8 mouse cellular contexts compared by ENCODE assay signal in genomic region chr19:16873942-16874861, GRCm38 (mm10). TPM values are rescaled to one million over a fixed set of nuclear protein-coding genes. Genes with fewer than 3 reads are reported as not detected.
A peak's percentile ranks its signal among the peaks of the same experiment; 100 is the strongest.
DNase-seq lines count a peak whose midpoint lies in the region; ATAC-seq and TF ChIP-seq lines count a peak whose summit lies in the region.

No protein-coding gene starts in this region.

- intact Hi-C loops in left cerebral cortex, postnatal 4 days (cut with DNase I) = no loop called here

- no peak overlapping the region for H3K9ac ChIP-seq in forebrain, postnatal 0 days
- no peak overlapping the region for H3K9ac ChIP-seq in limb, embryonic 15.5 days

- TF ChIP-seq CTCF in forebrain, postnatal 0 days (IDR thresholded peaks at IDR 0.05; ENCODE audit: low read depth) = no peak

- ATAC-seq in forebrain, postnatal 0 days = 0 out of 2 replicates have a peak, but pooled peaks have one; percentile 8
- ATAC-seq in limb, embryonic 15.5 days (ENCODE audit: insufficient number of reproducible peaks, low FRiP score, low TSS enrichment, low read depth) = no peak

- no peak overlapping the region for H3K27ac ChIP-seq in forebrain, postnatal 0 days (ENCODE audit: low read depth, low read length)
- no peak overlapping the region for H3K27ac ChIP-seq in limb, embryonic 15.5 days

- peaks cover 86% of the 10 kb centered on the region for H3K27me3 ChIP-seq in forebrain, postnatal 0 days (ENCODE audit: insufficient read depth, low read length)
- peaks cover 100% of the 10 kb centered on the region for H3K27me3 ChIP-seq in limb, embryonic 15.5 days

- peak overlapping the region; percentile 76 for H3K4me2 ChIP-seq in forebrain, postnatal 0 days (ENCODE audit: low read depth)
- peak overlapping the region; percentile 89 for H3K4me2 ChIP-seq in limb, embryonic 15.5 days

- H3K4me3 ChIP-seq in forebrain, postnatal 0 days (ENCODE audit: low read depth, low read length) = peak overlapping the region; percentile 27
- peak overlapping the region; percentile 45 for H3K4me3 ChIP-seq in limb, embryonic 15.5 days

- DNase-seq in right cerebral cortex, postnatal 4 days = peak; percentile 13
- no peak for DNase-seq in right cerebral cortex, adult 2 months (ENCODE audit: low spot score in 2 of 2)
- DNase-seq in forebrain, postnatal 0 days = peak; percentile 32
- peak; percentile 57 for DNase-seq in retina, postnatal 1 day
- no peak for DNase-seq in ovary, postnatal 36 days (ENCODE audit: low spot score)
- no peak for DNase-seq in left cerebral cortex, postnatal 4 days
- no peak for DNase-seq in gastrocnemius, postnatal 25 days

- H3K9me3 ChIP-seq in forebrain, postnatal 0 days (ENCODE audit: low read length) = no peaks in the 10 kb centered on the region
- no peaks in the 10 kb centered on the region for H3K9me3 ChIP-seq in limb, embryonic 15.5 days

- no peaks in the 10 kb centered on the region for H3K36me3 ChIP-seq in forebrain, postnatal 0 days (ENCODE audit: insufficient read depth)
- no peaks in the 10 kb centered on the region for H3K36me3 ChIP-seq in limb, embryonic 15.5 days

- WGBS in forebrain, postnatal 0 days = 1% methylated on average over 53 of the region's 55 CpGs
- WGBS in limb, embryonic 15.5 days = 1% methylated on average over 55 of the region's 55 CpGs

- H3K4me1 ChIP-seq in forebrain, postnatal 0 days (ENCODE audit: insufficient read depth) = peaks cover 6% of the 10 kb centered on the region; the same call in 1 of the 2 replicates
- peaks cover 56% of the 10 kb centered on the region for H3K4me1 ChIP-seq in limb, embryonic 15.5 days

RNA-seq across cellular contexts. Expression of gene Foxb2, which starts 0.6 kb away (rescaled TPM):
- total RNA-seq in forebrain, postnatal 0 days (2014; rRNA removed) = 0.62 and 1.4 TPM in 2 replicates
- polyA plus RNA-seq in forebrain, postnatal 0 days (2015; fragmentation: Nextera tagmentation; extraction: Ambion mirVana) = 0.30 TPM in 1 of 2 replicates, not detected in the other
- polyA plus RNA-seq in limb, embryonic 15.5 days (2015; fragmentation: Nextera tagmentation; extraction: Ambion mirVana) = not detected in 2 replicates
- total RNA-seq in left cerebral cortex, postnatal 4 days (2021) = not detected
- total RNA-seq in gastrocnemius, postnatal 25 days (2021) = not detected

Comparison
In these comparisons a context has a peak if more than half of its experiments do, and no peak if none do; other contexts are left out.
1. DNase-seq: peak in right cerebral cortex, postnatal 4 days (single experiment), forebrain, postnatal 0 days (single experiment) and retina, postnatal 1 day (single experiment); none in right cerebral cortex, adult 2 months (0 of 2), ovary, postnatal 36 days (single experiment), left cerebral cortex, postnatal 4 days (single experiment) and gastrocnemius, postnatal 25 days (single experiment).